Mouse (Mus musculus) MEL (cell line): Measurements from ENCODE around the gene Chdh.

Source experiments
- CTCF ChIP-seq, 3 experiments: IDR thresholded peaks in 2 of 3; conservative IDR thresholded peaks in 1 of 3; 2 replicates each; pipeline ENCODE4 v1.5.1; 2011 to 2012; ENCODE audit warnings: low read length in 3 of 3, low read depth in 2 of 3, mild to moderate bottlenecking in 2 of 3, improper control_type of control experiment in 1 of 3, inconsistent platforms in 1 of 3, mixed read lengths in 1 of 3, moderate library complexity in 1 of 3; ENCODE audit not compliant: control insufficient read depth in 1 of 3, insufficient read depth in 1 of 3, poor library complexity in 1 of 3, severe bottlenecking in 1 of 3
- E2F4 ChIP-seq: IDR thresholded peaks from 2 replicates; pipeline ENCODE4 v1.6.1; 2011; ENCODE audit warnings: low read depth, low read length, improper control_type of control experiment, borderline replicate concordance
- EP300 ChIP-seq, 2 experiments: IDR thresholded peaks; 2 replicates each; pipeline ENCODE4 v1.6.1; 2011; ENCODE audit warnings: improper control_type of control experiment in 2 of 2, low read length in 2 of 2, low read depth in 1 of 2, mild to moderate bottlenecking in 1 of 2
- MXI1 ChIP-seq: IDR thresholded peaks from 2 replicates; pipeline ENCODE4 v1.6.1; 2011; ENCODE audit warnings: mild to moderate bottlenecking, low read depth, low read length, improper control_type of control experiment
- SIN3A ChIP-seq: IDR thresholded peaks from 2 replicates; pipeline ENCODE4 v1.6.1; 2012; ENCODE audit warnings: low read length, improper control_type of control experiment, inconsistent platforms
- TAL1 ChIP-seq: IDR thresholded peaks from 2 replicates; pipeline ENCODE4 v1.6.1; 2012; ENCODE audit warnings: mild to moderate bottlenecking, inconsistent platforms, low read length, moderate library complexity, mixed read lengths
- TBP ChIP-seq: IDR thresholded peaks from 2 replicates; pipeline ENCODE4 v1.8.0; 2011; ENCODE audit warnings: low read depth, low read length, improper control_type of control experiment

GRCm38 (mm10) chr14:30066752-30067151, 57.9 kb downstream of the Chdh start:
- TF ChIP-seq CTCF (IDR thresholded peaks at IDR 0.05 in 2 of 3, conservative IDR thresholded peaks at IDR 0.05 in 1 of 3; ENCODE audit: control insufficient read depth in 1 of 3, insufficient read depth in 1 of 3, low read depth in 2 of 3, low read length in 3 of 3, poor library complexity in 1 of 3, severe bottlenecking in 1 of 3) (no peak), SIN3A (no peak), MXI1 (no peak), EP300 (IDR thresholded peaks at IDR 0.05; ENCODE audit: low read depth in 1 of 2, low read length in 2 of 2) (no peak), E2F4 (no peak), TBP (no peak), TAL1 (no peak)
